Mouse (Mus musculus): ENCODE results near the gene E130114P18Rik.

Gene E130114P18Rik

GRCm38 (mm10) chr4:97600875-97601835 is 176.7 kb downstream of the E130114P18Rik start:
- ChIA-PET POLR2A (interaction anchor here in 1 of 4 experiments (0.7 kb wide), 1 partner anchor 1322 kb away, joined by 3 read pairs; no protein-coding TSS in a partner anchor), CTCF (no interaction called here)

DNA sequence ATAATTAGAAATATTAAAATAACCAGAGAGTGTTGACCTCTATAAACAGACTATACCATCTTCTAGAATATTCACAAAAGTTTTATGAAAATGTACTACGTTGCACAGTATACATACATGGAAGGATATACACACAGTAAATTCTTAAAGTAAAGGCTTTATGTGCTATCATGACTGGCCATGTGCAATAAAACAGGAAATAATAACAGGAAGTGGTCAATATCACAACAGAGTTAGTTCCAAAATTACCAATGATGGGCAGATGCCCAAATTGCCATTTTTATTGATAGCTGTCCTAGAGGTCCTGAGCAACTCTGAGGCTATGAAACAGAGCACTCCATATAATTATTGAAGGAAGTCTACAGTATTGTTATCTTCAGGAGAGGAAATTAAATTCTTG is 180.4 kb downstream of the E130114P18Rik start:
- POLR2A ChIA-PET: no interaction called here
- CTCF ChIA-PET: no interaction called here

DNA sequence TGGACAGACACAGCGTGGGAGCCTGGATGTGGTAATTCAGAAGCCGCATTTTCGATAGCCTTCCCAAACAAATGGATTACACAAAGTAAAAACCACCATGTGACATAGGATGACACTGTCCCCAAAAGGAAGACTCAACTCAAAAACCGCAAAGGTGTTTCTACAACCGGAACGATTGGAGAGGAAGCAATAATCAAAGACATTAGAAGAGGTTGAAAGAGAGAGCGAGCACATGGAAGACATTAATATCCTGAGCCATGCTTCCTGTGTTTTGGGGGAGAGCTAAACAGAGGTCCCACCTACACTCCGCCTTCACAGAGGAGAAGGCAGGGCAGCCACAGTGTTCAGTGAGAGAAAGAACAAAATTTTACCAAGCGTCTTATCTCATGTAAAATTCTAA is 181.5 kb downstream of the E130114P18Rik start:
- POLR2A ChIA-PET: no interaction called here
- CTCF ChIA-PET: no interaction called here

DNA sequence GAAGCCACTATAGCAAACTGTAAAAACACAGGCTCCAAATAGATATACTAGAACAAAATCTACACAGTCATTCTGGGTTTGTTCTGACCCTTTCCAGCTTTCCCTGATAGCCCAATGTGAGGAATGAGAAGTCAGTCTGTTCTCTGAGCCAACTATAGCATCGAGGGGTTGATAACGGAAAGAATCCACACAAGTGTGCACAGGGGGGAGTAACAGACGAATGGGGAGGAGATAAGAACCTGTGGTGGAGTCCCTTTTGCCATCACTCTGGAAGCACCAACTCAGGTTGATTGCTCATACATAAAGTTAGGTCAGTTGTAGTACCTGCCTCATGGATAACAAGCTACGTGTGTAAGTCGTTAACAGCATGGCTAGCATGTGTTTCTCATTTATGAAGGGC is 184.0 kb downstream of the E130114P18Rik start:
- ChIA-PET CTCF (no interaction called here), POLR2A (no interaction called here)

GRCm38 (mm10) chr4:97589790-97590189 is 188.1 kb downstream of the E130114P18Rik start:
- ChIA-PET POLR2A (no interaction called here), CTCF (no interaction called here)

GRCm38 (mm10) chr4:97587412-97588010 is 190.4 kb downstream of the E130114P18Rik start:
- POLR2A ChIA-PET: no interaction called here
- CTCF ChIA-PET: no interaction called here

- ChIA-PET CTCF (interaction anchor here in 1 of 4 experiments (0.6 kb wide), 1 partner anchor 35 kb away, joined by 3 read pairs; no protein-coding TSS in a partner anchor), POLR2A (interaction anchor here in 1 of 4 experiments (0.7 kb wide), 3 partner anchors 11 to 1626 kb away, joined by 3 read pairs; no protein-coding TSS in a partner anchor)
These were observed 192.7 kb downstream of the E130114P18Rik start for GRCm38 (mm10) chr4:97585170-97585569.

GRCm38 (mm10) chr4:97584445-97585130 is 193.3 kb downstream of the E130114P18Rik start:
- ChIA-PET POLR2A (interaction anchor here in 2 of 4 experiments (0.7 to 0.8 kb wide), 4 partner anchors 11 to 1627 kb away, joined by 3 to 4 read pairs (median 3); no protein-coding TSS in a partner anchor), CTCF (interaction anchor here in 1 of 4 experiments (0.6 kb wide), 1 partner anchor 35 kb away, joined by 3 read pairs; no protein-coding TSS in a partner anchor)

DNA sequence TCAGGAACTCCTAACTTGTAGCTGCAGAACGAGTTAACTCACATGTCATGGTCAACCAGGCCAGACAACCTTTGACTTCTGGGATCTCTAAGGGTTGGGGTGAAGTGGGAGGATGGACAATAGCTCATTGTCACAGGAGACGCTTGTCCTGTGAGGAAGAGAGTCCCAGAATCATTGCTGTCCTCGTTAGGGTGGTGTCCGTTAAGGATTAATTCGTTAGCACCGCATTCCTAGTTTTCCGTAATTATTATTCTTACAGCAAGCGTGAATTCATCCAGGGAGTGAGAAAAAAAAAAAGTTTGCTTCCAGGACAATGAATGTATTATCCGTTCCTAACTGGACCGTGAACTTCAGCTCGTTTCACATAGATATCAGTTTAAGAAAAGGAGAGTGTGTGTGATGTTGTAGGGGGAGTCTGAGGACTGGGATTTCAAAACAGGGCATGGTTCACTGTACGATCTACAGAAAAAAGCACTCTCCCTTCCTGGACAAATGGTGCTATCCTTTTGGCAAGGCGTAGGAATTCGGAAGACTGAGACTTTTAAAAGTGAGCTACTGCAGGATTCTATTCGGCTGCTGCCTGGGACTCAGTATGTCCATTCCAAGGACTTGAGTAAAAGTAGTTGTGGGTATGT is 195.0 kb downstream of the E130114P18Rik start:
- ChIA-PET CTCF (interaction anchor here in 1 of 4 experiments (0.5 to 0.6 kb wide), 2 partner anchors 523 to 668 kb away, joined by 4 to 6 read pairs; no protein-coding TSS in a partner anchor), POLR2A (interaction anchor here in 2 of 4 experiments (0.6 to 0.7 kb wide), 2 partner anchors 185 to 535 kb away, joined by 3 read pairs; no protein-coding TSS in a partner anchor)

GRCm38 (mm10) chr4:97582064-97582415 is 195.8 kb downstream of the E130114P18Rik start:
- POLR2A ChIA-PET: interaction anchor here in 1 of 4 experiments (0.7 kb wide), 1 partner anchor 105 kb away, joined by 4 read pairs; no protein-coding TSS in a partner anchor
- CTCF ChIA-PET: interaction anchor here in 1 of 4 experiments (0.6 to 0.7 kb wide), 3 partner anchors 82 to 524 kb away, joined by 4 to 5 read pairs (median 4); no protein-coding TSS in a partner anchor

DNA sequence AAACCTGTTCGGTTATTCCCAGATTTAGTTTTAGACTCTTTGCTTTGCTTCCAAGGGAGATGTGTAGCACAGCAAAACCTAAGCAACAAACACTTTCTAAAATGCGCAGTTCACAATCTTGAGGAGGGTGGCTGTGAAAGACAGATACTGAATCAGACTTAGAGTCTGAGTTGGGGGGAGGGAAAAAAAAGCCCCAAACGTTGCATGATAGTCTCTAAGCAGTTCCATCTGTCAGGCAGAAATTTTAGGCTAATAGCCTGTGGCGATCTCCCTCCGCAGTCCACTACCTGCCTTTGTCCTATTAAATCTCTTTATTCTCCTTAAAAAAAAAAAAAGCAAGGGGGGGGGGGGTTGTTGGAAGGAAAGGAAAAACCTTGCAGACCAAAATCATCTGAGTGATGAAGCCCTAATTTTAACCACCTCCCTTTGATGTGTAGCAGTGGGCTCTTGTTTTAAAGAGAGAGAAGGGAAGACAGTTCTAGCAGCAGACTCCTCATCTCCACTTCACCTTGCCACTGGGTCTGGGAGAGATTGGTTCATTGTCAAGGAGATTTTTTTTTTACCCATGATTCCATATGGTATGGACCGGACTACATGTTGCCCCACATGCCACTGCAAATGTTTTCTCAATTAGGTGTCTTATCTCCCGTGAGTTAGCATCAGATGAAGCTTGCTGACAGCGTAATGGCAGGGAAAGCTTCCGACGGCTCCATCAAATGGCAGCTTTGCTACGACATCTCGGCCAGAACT is 196.4 kb downstream of the E130114P18Rik start:
- CTCF ChIA-PET: interaction anchor here in 1 of 4 experiments (0.6 to 0.7 kb wide), 2 partner anchors 83 to 521 kb away, joined by 4 to 5 read pairs; no protein-coding TSS in a partner anchor

DNA sequence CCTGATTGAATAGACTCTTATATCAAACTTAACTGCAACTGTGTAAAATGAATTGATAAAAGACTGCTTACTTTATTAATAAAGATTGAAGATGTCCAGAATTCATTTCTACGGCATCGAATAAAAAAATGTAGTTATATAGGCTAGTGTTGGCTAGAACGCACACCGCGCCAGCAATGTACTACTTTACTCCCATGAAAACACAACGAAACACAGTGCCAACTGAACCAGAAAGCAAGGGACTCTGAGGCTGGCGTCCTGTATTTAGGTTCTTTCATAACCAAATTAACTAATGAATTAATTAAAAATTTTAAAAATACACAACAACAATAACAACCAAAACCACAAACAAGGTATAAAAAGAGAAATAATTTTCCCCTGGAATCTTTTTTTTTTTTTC is 197.0 kb downstream of the E130114P18Rik start:
- ChIA-PET CTCF (no interaction called here), POLR2A (no interaction called here)

More for the DNA sequence above, 196.4 kb downstream of the E130114P18Rik start:
- POLR2A ChIA-PET: interaction anchor here in 1 of 4 experiments (0.7 kb wide), 1 partner anchor 104 kb away, joined by 4 read pairs; no protein-coding TSS in a partner anchor

- POLR2A ChIA-PET: no interaction called here
- CTCF ChIA-PET: no interaction called here
These were observed 199.2 kb downstream of the E130114P18Rik start for GRCm38 (mm10) chr4:97578571-97579165.

- ChIA-PET CTCF (no interaction called here), POLR2A (no interaction called here)
These were observed 200.4 kb downstream of the E130114P18Rik start for GRCm38 (mm10) chr4:97577431-97577830.

DNA sequence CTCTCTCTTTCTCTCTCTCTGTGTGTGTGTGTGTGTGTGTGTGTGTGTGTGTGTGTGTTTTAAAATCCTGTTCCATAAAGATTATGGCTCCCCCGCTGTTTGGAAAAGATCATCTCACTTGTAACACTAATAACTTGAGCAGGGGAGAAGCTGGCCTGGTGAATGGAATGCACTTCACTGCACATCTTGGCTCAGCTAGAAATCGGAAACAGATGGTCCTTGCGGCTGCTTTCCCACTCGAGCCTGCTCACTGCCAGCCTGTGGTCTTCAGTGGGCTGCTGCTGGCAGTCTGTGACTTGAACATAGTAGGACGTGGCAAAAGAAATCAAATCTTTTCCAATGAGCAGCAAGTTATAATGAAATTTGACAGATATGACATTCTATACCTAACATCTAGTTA is 202.4 kb downstream of the E130114P18Rik start:
- ChIA-PET POLR2A (interaction anchor here in 1 of 4 experiments (0.7 kb wide), 1 partner anchor 522 kb away, joined by 3 read pairs; no protein-coding TSS in a partner anchor), CTCF (interaction anchor here in 1 of 4 experiments (0.6 kb wide), 1 partner anchor 114 kb away, joined by 3 read pairs; no protein-coding TSS in a partner anchor)

DNA sequence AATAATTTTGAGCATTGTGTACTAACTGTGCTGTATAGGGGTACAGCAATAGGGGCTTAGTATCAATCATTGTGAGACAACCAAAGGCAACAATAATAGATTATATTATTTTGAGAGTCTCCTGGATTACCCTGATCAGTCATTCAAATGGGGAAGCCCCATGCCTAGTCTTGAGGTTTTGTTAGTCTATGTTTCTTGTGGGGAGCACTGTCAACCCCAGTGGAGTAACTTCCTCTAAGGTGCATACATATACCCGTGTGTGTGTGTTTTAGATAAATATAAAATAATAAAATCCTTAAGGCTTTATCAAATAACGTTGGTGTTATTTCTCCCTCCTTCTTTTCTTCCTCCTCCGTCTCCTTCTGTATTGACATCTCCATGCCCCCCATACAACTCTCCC is 208.6 kb downstream of the E130114P18Rik start:
- ChIA-PET POLR2A (no interaction called here), CTCF (no interaction called here)

DNA sequence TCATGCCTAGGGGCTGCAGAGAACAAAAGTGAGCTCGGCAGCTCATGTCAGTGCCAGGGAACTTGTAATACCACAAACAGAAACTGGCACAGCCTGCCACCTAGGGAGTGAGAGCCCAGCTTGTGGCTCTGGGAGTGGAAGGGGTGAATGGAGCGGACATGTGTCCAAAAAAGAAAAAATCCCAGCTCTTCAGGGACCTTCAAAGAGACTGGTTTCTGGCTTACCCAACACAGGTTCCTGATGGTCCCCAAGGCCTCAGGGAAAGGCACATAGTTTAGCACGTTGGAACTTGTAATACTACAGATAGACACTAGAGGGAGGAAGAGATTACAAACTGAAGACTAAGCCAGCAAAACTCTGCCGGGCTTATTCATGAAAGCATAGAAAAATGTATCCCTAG is 213.2 kb downstream of the E130114P18Rik start:
- POLR2A ChIA-PET: no interaction called here
- CTCF ChIA-PET: interaction anchor here in 1 of 4 experiments (0.7 kb wide), 1 partner anchor 181 kb away, joined by 5 read pairs; no protein-coding TSS in a partner anchor

- POLR2A ChIA-PET: no interaction called here
- CTCF ChIA-PET: interaction anchor here in 1 of 4 experiments (0.7 kb wide), 1 partner anchor 181 kb away, joined by 5 read pairs; no protein-coding TSS in a partner anchor
These were observed 213.7 kb downstream of the E130114P18Rik start for GRCm38 (mm10) chr4:97564199-97564598.
